Mouse (Mus musculus): Measurements from ENCODE around the gene Lrr1. TPM values are rescaled to one million over a fixed set of nuclear protein-coding genes. Genes with fewer than 3 reads are reported as not detected.

Gene Lrr1
- total and polyA plus RNA-seq, 3 experiments: 14.1 to 23.1 TPM; not detected in 1

DNA sequence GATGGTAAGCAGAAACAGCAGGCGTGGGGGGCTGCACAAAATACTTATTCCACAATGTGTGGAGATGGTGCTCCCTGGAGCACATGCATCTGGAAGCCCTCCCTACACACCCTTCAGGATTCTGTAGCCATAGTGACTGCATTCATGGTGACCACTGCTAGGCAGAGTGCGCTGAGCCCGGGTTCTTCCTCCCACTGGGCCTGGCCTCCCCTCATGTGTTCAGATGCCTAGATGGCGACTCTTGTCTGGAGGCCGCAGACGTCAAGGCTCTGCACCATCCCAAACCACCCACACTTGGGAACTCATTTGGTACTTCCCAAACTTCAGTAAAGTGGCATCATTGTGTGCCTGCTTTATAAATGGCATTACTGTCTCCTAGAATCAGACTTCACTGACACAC lies 25.2 kb upstream of the Lrr1 start:
- H3K36me3 ChIP-seq (ENCODE audit: control insufficient read depth in 1 of 2, insufficient read depth in 2 of 2, low read length in 2 of 2): no peaks in the 10 kb centered on the region
- no peak overlapping the region for H3K9ac ChIP-seq (ENCODE audit: control insufficient read depth, low read depth, low read length, poor library complexity, severe bottlenecking)
- H3K27ac ChIP-seq (ENCODE audit: control insufficient read depth, low read depth, low read length): no peak overlapping the region
- H3K79me2 ChIP-seq (ENCODE audit: control insufficient read depth, insufficient read depth, low read length, poor library complexity): no peaks in the 10 kb centered on the region
- H3K4me3 ChIP-seq (ENCODE audit: control insufficient read depth in 1 of 2, insufficient read depth in 1 of 2, low read depth in 2 of 2, low read length in 2 of 2): no peak overlapping the region
- no peaks in the 10 kb centered on the region for H3K27me3 ChIP-seq (ENCODE audit: control insufficient read depth in 1 of 2, insufficient read depth in 2 of 2, low read length in 2 of 2)
- DNase-seq (ENCODE audit: low read depth, low spot score): no peak
- peaks cover 0 to 5% of the 10 kb centered on the region in 2 experiments; a peak in 2 of 4 replicates for H3K4me1 ChIP-seq (ENCODE audit: control insufficient read depth in 1 of 2, insufficient read depth in 2 of 2, low read length in 2 of 2)
- TF ChIP-seq USF2 (IDR thresholded peaks at IDR 0.05; ENCODE audit: borderline replicate concordance in 1 of 2, insufficient read depth in 1 of 2, low read depth in 1 of 2, low read length in 2 of 2): no peak
- no peaks in the 10 kb centered on the region for H3K9me3 ChIP-seq (replicated peaks; ENCODE audit: insufficient read depth, low read length)

DNA sequence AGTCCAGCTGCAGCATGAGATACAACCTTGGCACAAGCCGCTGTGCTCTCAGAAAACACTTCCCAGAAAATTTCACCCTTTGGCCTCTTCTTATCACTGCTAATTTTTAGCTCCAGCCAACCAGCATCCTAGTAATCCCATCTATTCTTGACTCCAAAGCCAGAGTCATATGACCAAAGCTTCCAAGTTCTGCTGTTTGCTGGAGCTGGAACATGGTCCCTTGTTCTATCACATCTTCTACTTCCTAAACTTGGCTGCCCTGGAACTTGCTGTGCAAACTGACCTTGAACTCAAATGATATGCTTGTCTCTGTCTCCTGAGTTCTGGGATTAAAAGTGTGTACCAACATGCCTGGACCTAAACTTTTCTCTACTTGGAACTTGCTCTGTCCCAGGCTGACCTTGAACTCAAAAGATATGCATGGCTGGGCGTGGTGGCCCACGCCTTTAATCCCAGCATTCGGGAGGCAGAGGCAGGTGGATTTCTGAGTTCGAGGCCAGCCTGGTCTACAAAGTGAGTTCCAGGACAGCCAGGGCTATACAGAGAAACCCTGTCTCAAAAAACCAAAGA lies 21.4 kb upstream of the Lrr1 start:
- no peak overlapping the region for H3K4me3 ChIP-seq (ENCODE audit: control insufficient read depth in 1 of 2, insufficient read depth in 1 of 2, low read depth in 2 of 2, low read length in 2 of 2)
- H3K9me3 ChIP-seq (replicated peaks; ENCODE audit: insufficient read depth, low read length): no peaks in the 10 kb centered on the region
- peaks cover 0 to 5% of the 10 kb centered on the region in 2 experiments; a peak in 2 of 4 replicates for H3K4me1 ChIP-seq (ENCODE audit: control insufficient read depth in 1 of 2, insufficient read depth in 2 of 2, low read length in 2 of 2)
- no peak for DNase-seq (ENCODE audit: low read depth, low spot score)
- no peak overlapping the region for H3K9ac ChIP-seq (ENCODE audit: control insufficient read depth, low read depth, low read length, poor library complexity, severe bottlenecking)
- no peaks in the 10 kb centered on the region for H3K36me3 ChIP-seq (ENCODE audit: control insufficient read depth in 1 of 2, insufficient read depth in 2 of 2, low read length in 2 of 2)
- no peak overlapping the region for H3K27ac ChIP-seq (ENCODE audit: control insufficient read depth, low read depth, low read length)
- no peaks in the 10 kb centered on the region for H3K27me3 ChIP-seq (ENCODE audit: control insufficient read depth in 1 of 2, insufficient read depth in 2 of 2, low read length in 2 of 2)
- no peaks in the 10 kb centered on the region for H3K79me2 ChIP-seq (ENCODE audit: control insufficient read depth, insufficient read depth, low read length, poor library complexity)
- TF ChIP-seq NELFE (IDR thresholded peaks at IDR 0.05; ENCODE audit: low read depth, low read length): no peak
- no peak for TF ChIP-seq JUND (IDR thresholded peaks at IDR 0.05; ENCODE audit: low read depth, low read length)
- no peak for TF ChIP-seq ZNF384 (IDR thresholded peaks at IDR 0.05; ENCODE audit: low read depth, low read length)
- TF ChIP-seq EP300 (IDR thresholded peaks at IDR 0.05; ENCODE audit: low read depth in 1 of 2, low read length in 2 of 2): no peak
- no peak for TF ChIP-seq RAD21 (IDR thresholded peaks at IDR 0.05; ENCODE audit: low read depth, low read length)
- no peak for TF ChIP-seq ETS1 (IDR thresholded peaks at IDR 0.05; ENCODE audit: low read depth, low read length)
- no peak for TF ChIP-seq POLR2A (IDR thresholded peaks at IDR 0.05; ENCODE audit: control insufficient read depth in 1 of 2, insufficient read depth in 1 of 2, low read depth in 1 of 2, low read length in 2 of 2, poor library complexity in 1 of 2)
- TF ChIP-seq SIN3A (IDR thresholded peaks at IDR 0.05; ENCODE audit: low read length): no peak
- no peak for TF ChIP-seq MYC (IDR thresholded peaks at IDR 0.05; ENCODE audit: low read depth, low read length)
- TF ChIP-seq POLR2AphosphoS5 (IDR thresholded peaks at IDR 0.05; ENCODE audit: borderline replicate concordance, low read depth, low read length): no peak
- TF ChIP-seq UBTF (IDR thresholded peaks at IDR 0.05; ENCODE audit: borderline replicate concordance, insufficient read depth, low read depth, low read length): no peak
- TF ChIP-seq GATA1 (IDR thresholded peaks at IDR 0.05; ENCODE audit: low read depth, low read length): no peak
- TF ChIP-seq RCOR1 (IDR thresholded peaks at IDR 0.05; ENCODE audit: low read depth, low read length): no peak
- no peak for TF ChIP-seq ZKSCAN1 (IDR thresholded peaks at IDR 0.05; ENCODE audit: low read depth, low read length)
- no peak for TF ChIP-seq CHD1 (IDR thresholded peaks at IDR 0.05; ENCODE audit: low read depth, low read length)
